Mouse (Mus musculus) T-helper 1 cell (primary cell): ENCODE data around the gene Trub2.

Experiments
- in situ Hi-C: fragments of 300-600 bp; cut with MboI, MseI; formaldehyde crosslinking; loops from one replicate; pipeline ENCODE4 v1.15.1; 2025; ENCODE audit warnings: high pct_unique_total_duplicates

Gene Trub2

GRCm38 (mm10) chr2:29729500-29729899 is 58.8 kb downstream of the Trub2 start:
- in situ Hi-C loops, result no loop called here

GRCm38 (mm10) chr2:29724664-29725365 is 63.5 kb downstream of the Trub2 start:
- in situ Hi-C loops, result no loop called here

- in situ Hi-C loops, result no loop called here
Measured at GRCm38 (mm10) chr2:29723132-29723531, 65.2 kb downstream of the Trub2 start.

- in situ Hi-C loops, result no loop called here
Measured at GRCm38 (mm10) chr2:29718581-29718980, 69.7 kb downstream of the Trub2 start.

- in situ Hi-C loops, result no loop called here
Measured at GRCm38 (mm10) chr2:29716691-29717090, 71.6 kb downstream of the Trub2 start.

GRCm38 (mm10) chr2:29716143-29716542 is 72.2 kb downstream of the Trub2 start:
- in situ Hi-C loops, result no loop called here

- in situ Hi-C loops, result no loop called here
Measured at GRCm38 (mm10) chr2:29714127-29714526, 74.2 kb downstream of the Trub2 start.

- in situ Hi-C loops, result no loop called here
Measured at GRCm38 (mm10) chr2:29713501-29713900, 74.8 kb downstream of the Trub2 start.

- in situ Hi-C loops, result no loop called here
Measured at GRCm38 (mm10) chr2:29711877-29712276, 76.4 kb downstream of the Trub2 start.
